Mouse (Mus musculus): ENCODE data around the gene Per3. TPM values are rescaled to one million over a fixed set of nuclear protein-coding genes. Genes with fewer than 3 reads are reported as not detected.

Per3 gene
- polyA plus RNA-seq, 1 experiment = 15.5 TPM

GRCm38 (mm10) chr4:150996797-150997196 lies 47.7 kb downstream of the Per3 start, which contains the start of gene Uts2:
Gene Uts2 (plus strand): TSS chr4:150997097.
- TF ChIP-seq POLR2A (IDR thresholded peaks at IDR 0.05; ENCODE audit: borderline replicate concordance, low read depth, low read length) (no peak), CTCF (IDR thresholded peaks at IDR 0.05; ENCODE audit: low read depth, low read length) (no peak)
- H3K4me1 ChIP-seq (ENCODE audit: control insufficient read depth, insufficient read depth, low read length) = no peaks in the 10 kb centered on the region
- no peak within 1 kb of the TSS for H3K27ac ChIP-seq (ENCODE audit: insufficient read depth, low read depth, low read length)
- no peak within 1 kb of the TSS for H3K4me3 ChIP-seq (ENCODE audit: insufficient read depth, low read length)

- no peak overlapping the region for H3K4me3 ChIP-seq (ENCODE audit: insufficient read depth, low read length)
- TF ChIP-seq CTCF (IDR thresholded peaks at IDR 0.05; ENCODE audit: low read depth, low read length) (peak; percentile 50), POLR2A (IDR thresholded peaks at IDR 0.05; ENCODE audit: borderline replicate concordance, low read depth, low read length) (no peak)
- no peak overlapping the region for H3K27ac ChIP-seq (ENCODE audit: insufficient read depth, low read depth, low read length)
- H3K4me1 ChIP-seq (ENCODE audit: control insufficient read depth, insufficient read depth, low read length) = no peaks in the 10 kb centered on the region
These were observed 54.3 kb downstream of the Per3 start for GRCm38 (mm10) chr4:150990148-150990547.

GRCm38 (mm10) chr4:150980153-150980552 lies 64.3 kb downstream of the Per3 start:
- Histone ChIP-seq H3K4me3 (ENCODE audit: insufficient read depth, low read length) (no peak overlapping the region), H3K4me1 (ENCODE audit: control insufficient read depth, insufficient read depth, low read length) (no peaks in the 10 kb centered on the region), H3K27ac (ENCODE audit: insufficient read depth, low read depth, low read length) (no peak overlapping the region)
- no peak for TF ChIP-seq POLR2A (IDR thresholded peaks at IDR 0.05; ENCODE audit: borderline replicate concordance, low read depth, low read length)
- no peak for TF ChIP-seq CTCF (IDR thresholded peaks at IDR 0.05; ENCODE audit: low read depth, low read length)

- no peak for TF ChIP-seq CTCF (IDR thresholded peaks at IDR 0.05; ENCODE audit: low read depth, low read length)
- no peak for TF ChIP-seq POLR2A (IDR thresholded peaks at IDR 0.05; ENCODE audit: borderline replicate concordance, low read depth, low read length)
- H3K4me3 ChIP-seq (ENCODE audit: insufficient read depth, low read length) = no peak overlapping the region
- H3K4me1 ChIP-seq (ENCODE audit: control insufficient read depth, insufficient read depth, low read length) = no peaks in the 10 kb centered on the region
- no peak overlapping the region for H3K27ac ChIP-seq (ENCODE audit: insufficient read depth, low read depth, low read length)
These were observed 65.0 kb downstream of the Per3 start for GRCm38 (mm10) chr4:150979455-150979854.

GRCm38 (mm10) chr4:150978156-150978910 lies 66.1 kb downstream of the Per3 start:
- TF ChIP-seq CTCF (IDR thresholded peaks at IDR 0.05; ENCODE audit: low read depth, low read length) (no peak), POLR2A (IDR thresholded peaks at IDR 0.05; ENCODE audit: borderline replicate concordance, low read depth, low read length) (no peak)
- H3K27ac ChIP-seq (ENCODE audit: insufficient read depth, low read depth, low read length) = no peak overlapping the region

GRCm38 (mm10) chr4:150975145-150975544 lies 69.3 kb downstream of the Per3 start:
- Histone ChIP-seq H3K27ac (ENCODE audit: insufficient read depth, low read depth, low read length) (no peak overlapping the region), H3K4me1 (ENCODE audit: control insufficient read depth, insufficient read depth, low read length) (no peaks in the 10 kb centered on the region), H3K4me3 (ENCODE audit: insufficient read depth, low read length) (no peak overlapping the region)
- TF ChIP-seq POLR2A (IDR thresholded peaks at IDR 0.05; ENCODE audit: borderline replicate concordance, low read depth, low read length) = no peak
- no peak for TF ChIP-seq CTCF (IDR thresholded peaks at IDR 0.05; ENCODE audit: low read depth, low read length)

More at GRCm38 (mm10) chr4:150978156-150978910, 66.1 kb downstream of the Per3 start:
- H3K4me1 ChIP-seq (ENCODE audit: control insufficient read depth, insufficient read depth, low read length) = no peaks in the 10 kb centered on the region
- H3K4me3 ChIP-seq (ENCODE audit: insufficient read depth, low read length) = no peak overlapping the region

GRCm38 (mm10) chr4:150973264-150973663 lies 71.2 kb downstream of the Per3 start:
- no peak for TF ChIP-seq POLR2A (IDR thresholded peaks at IDR 0.05; ENCODE audit: borderline replicate concordance, low read depth, low read length)
- TF ChIP-seq CTCF (IDR thresholded peaks at IDR 0.05; ENCODE audit: low read depth, low read length) = no peak
- no peaks in the 10 kb centered on the region for H3K4me1 ChIP-seq (ENCODE audit: control insufficient read depth, insufficient read depth, low read length)

GRCm38 (mm10) chr4:150968956-150969355 lies 75.5 kb downstream of the Per3 start:
- Histone ChIP-seq H3K4me3 (ENCODE audit: insufficient read depth, low read length) (no peak overlapping the region), H3K4me1 (ENCODE audit: control insufficient read depth, insufficient read depth, low read length) (no peaks in the 10 kb centered on the region), H3K27ac (ENCODE audit: insufficient read depth, low read depth, low read length) (no peak overlapping the region)
- no peak for TF ChIP-seq POLR2A (IDR thresholded peaks at IDR 0.05; ENCODE audit: borderline replicate concordance, low read depth, low read length)
- no peak for TF ChIP-seq CTCF (IDR thresholded peaks at IDR 0.05; ENCODE audit: low read depth, low read length)

More at GRCm38 (mm10) chr4:150973264-150973663, 71.2 kb downstream of the Per3 start:
- Histone ChIP-seq H3K27ac (ENCODE audit: insufficient read depth, low read depth, low read length) (no peak overlapping the region), H3K4me3 (ENCODE audit: insufficient read depth, low read length) (no peak overlapping the region)

- TF ChIP-seq POLR2A (IDR thresholded peaks at IDR 0.05; ENCODE audit: borderline replicate concordance, low read depth, low read length) (no peak), CTCF (IDR thresholded peaks at IDR 0.05; ENCODE audit: low read depth, low read length) (peak; percentile 78)
- no peak overlapping the region for H3K4me3 ChIP-seq (ENCODE audit: insufficient read depth, low read length)
These were observed 77.9 kb downstream of the Per3 start for GRCm38 (mm10) chr4:150966556-150966955.

GRCm38 (mm10) chr4:150965555-150965951 lies 78.9 kb downstream of the Per3 start:
- no peak overlapping the region for H3K27ac ChIP-seq (ENCODE audit: insufficient read depth, low read depth, low read length)
- no peak for TF ChIP-seq POLR2A (IDR thresholded peaks at IDR 0.05; ENCODE audit: borderline replicate concordance, low read depth, low read length)
- no peak overlapping the region for H3K4me3 ChIP-seq (ENCODE audit: insufficient read depth, low read length)
- no peaks in the 10 kb centered on the region for H3K4me1 ChIP-seq (ENCODE audit: control insufficient read depth, insufficient read depth, low read length)

More at GRCm38 (mm10) chr4:150966556-150966955, 77.9 kb downstream of the Per3 start:
- H3K27ac ChIP-seq (ENCODE audit: insufficient read depth, low read depth, low read length) = no peak overlapping the region
- H3K4me1 ChIP-seq (ENCODE audit: control insufficient read depth, insufficient read depth, low read length) = no peaks in the 10 kb centered on the region

Measured in bone marrow macrophage, adult 2 months (primary cell).